Mouse (Mus musculus) embryonic facial prominence, embryonic 11.5 days (tissue): Measurements from ENCODE around the gene Srprb. TPM values are rescaled to one million over a fixed set of nuclear protein-coding genes. Genes with fewer than 3 reads are reported as not detected.

Experiments used
- ATAC-seq: fragments of 200-750 bp; cut with Nextera tagmentation; replicated peaks from 2 replicates; pipeline ENCODE4 v1.8.0; 2017; ENCODE audit warnings: low read depth; ENCODE audit not compliant: insufficient number of reproducible peaks, low FRiP score, low TSS enrichment
- DNase-seq: peaks from one replicate; pipeline ENCODE4 v3.0.0-alpha.2; 2015; ENCODE audit warnings: low spot score
- H3K27ac ChIP-seq: fragments of 300-500 bp; sonication (generic); replicated peaks from 2 replicates; pipeline ENCODE4 v1.5.1; 2014; ENCODE audit warnings: mild to moderate bottlenecking, low read depth, low read length, control low read depth
- H3K27me3 ChIP-seq: fragments of 300-500 bp; sonication (generic); 2 replicates; pipeline ENCODE4 v1.6.1; 2014; ENCODE audit warnings: mild to moderate bottlenecking, low read length, moderate library complexity, mixed read lengths; ENCODE audit not compliant: control insufficient read depth, insufficient read depth
- H3K36me3 ChIP-seq: fragments of 300-500 bp; sonication (generic); replicated peaks from 2 replicates; pipeline ENCODE4 v1.6.1; 2014; ENCODE audit warnings: low read depth, mild to moderate bottlenecking, low read length, moderate library complexity, mixed read lengths; ENCODE audit not compliant: control insufficient read depth, insufficient read depth
- H3K4me1 ChIP-seq: fragments of 300-500 bp; sonication (generic); 2 replicates; pipeline ENCODE4 v1.6.1; 2014; ENCODE audit warnings: low read length, mixed read lengths; ENCODE audit not compliant: control insufficient read depth, insufficient read depth
- H3K4me2 ChIP-seq: fragments of 300-500 bp; sonication (generic); 2 replicates; pipeline ENCODE4 v1.6.1; 2014; ENCODE audit warnings: low read depth, mild to moderate bottlenecking, control low read depth, low read length, moderate library complexity
- H3K4me3 ChIP-seq: fragments of 300-500 bp; sonication (generic); 2 replicates; pipeline ENCODE4 v1.5.1; 2014; ENCODE audit warnings: low read depth, low read length, control low read depth
- H3K9ac ChIP-seq: fragments of 300-500 bp; sonication (generic); replicated peaks from 2 replicates; pipeline ENCODE4 v1.6.1; 2014; ENCODE audit warnings: mild to moderate bottlenecking, control low read depth, low read length
- H3K9me3 ChIP-seq: fragments of 300-500 bp; sonication (generic); replicated peaks from 2 replicates; pipeline ENCODE4 v1.6.1; 2016; ENCODE audit warnings: mild to moderate bottlenecking, low read length, inconsistent platforms, mixed read lengths; ENCODE audit not compliant: control insufficient read depth
- WGBS: fragments of 180-500 bp; shearing (Covaris S2); extraction: QIAGEN DNeasy Blood & Tissue Kit; methylation state at CpG from one replicate; pipeline ENCODE4 v1.1.7; 2014; 5-methylcytosine and 5-hydroxymethylcytosine counted together
- polyA plus RNA-seq: library from polyadenylated mRNA; unstranded; fragments of >200 nt; fragmentation: Nextera tagmentation; extraction: Ambion mirVana; gene quantifications from 2 replicates; pipeline ENCODE4 v1.2.1, GENCODE M21; 2014

The Srprb gene
- 57.9 and 61.8 TPM in 2 replicates for polyA plus RNA-seq

GRCm38 (mm10) chr9:103201561-103202260, at the start of gene Srprb:
Srprb (minus strand) TSS chr9:103202137.
- Histone ChIP-seq H3K36me3 (no peaks in the 10 kb centered on the region; the same call in 1 of the 2 replicates), H3K4me1 (no peaks in the 10 kb centered on the region), H3K9me3 (no peaks in the 10 kb centered on the region), H3K4me3 (peak within 1 kb of the TSS; percentile 70), H3K4me2 (peak within 1 kb of the TSS; percentile 36), H3K27me3 (no peaks in the 10 kb centered on the region), H3K27ac (peak within 1 kb of the TSS; percentile 69), H3K9ac (peak within 1 kb of the TSS; percentile 81)
- ATAC-seq (peak; percentile 98), DNase-seq (peak; percentile 97)
- WGBS = under 1% methylated on average over 45 of the region's 45 CpGs

GRCm38 (mm10) chr9:103248618-103249017, 46.7 kb upstream of the Srprb start:
- Histone ChIP-seq H3K4me3 (no peak overlapping the region), H3K36me3 (no peaks in the 10 kb centered on the region)

GRCm38 (mm10) chr9:103246526-103247168, 44.7 kb upstream of the Srprb start:
- no peak overlapping the region for H3K4me3 ChIP-seq
- no peaks in the 10 kb centered on the region for H3K36me3 ChIP-seq
- DNase-seq (no peak), ATAC-seq (no peak)
- H3K4me2 ChIP-seq = no peak overlapping the region
- 85% methylated on average over 8 of the region's 8 CpGs for WGBS
- H3K27me3 ChIP-seq = no peaks in the 10 kb centered on the region
- no peaks in the 10 kb centered on the region for H3K4me1 ChIP-seq
- H3K9me3 ChIP-seq = no peaks in the 10 kb centered on the region
- no peak overlapping the region for H3K9ac ChIP-seq
- H3K27ac ChIP-seq = no peak overlapping the region

More at GRCm38 (mm10) chr9:103248618-103249017, 46.7 kb upstream of the Srprb start:
- Histone ChIP-seq H3K9ac (no peak overlapping the region), H3K4me1 (no peaks in the 10 kb centered on the region), H3K4me2 (no peak overlapping the region), H3K27me3 (no peaks in the 10 kb centered on the region), H3K9me3 (no peaks in the 10 kb centered on the region), H3K27ac (no peak overlapping the region)
- DNase-seq = no peak
- WGBS = 70% methylated on average over 4 of the region's 4 CpGs
- no peak for ATAC-seq

- no peaks in the 10 kb centered on the region for H3K4me1 ChIP-seq
- H3K36me3 ChIP-seq = no peaks in the 10 kb centered on the region
- ATAC-seq (no peak), DNase-seq (no peak)
- H3K27me3 ChIP-seq = no peaks in the 10 kb centered on the region
- no peak overlapping the region for H3K4me3 ChIP-seq
- H3K9ac ChIP-seq = no peak overlapping the region
- H3K4me2 ChIP-seq = no peak overlapping the region
- 87% methylated on average over 4 of the region's 4 CpGs for WGBS
- H3K27ac ChIP-seq = no peak overlapping the region
- H3K9me3 ChIP-seq = no peaks in the 10 kb centered on the region
Measured at GRCm38 (mm10) chr9:103243640-103244039, 41.7 kb upstream of the Srprb start.

GRCm38 (mm10) chr9:103241206-103241605, 39.3 kb upstream of the Srprb start:
- no peak for ATAC-seq
- WGBS = 77% methylated on average over 2 of the region's 2 CpGs
- H3K9ac ChIP-seq = no peak overlapping the region
- H3K4me2 ChIP-seq = no peak overlapping the region
- H3K4me3 ChIP-seq = no peak overlapping the region
- DNase-seq = no peak
- no peak overlapping the region for H3K27ac ChIP-seq
- H3K36me3 ChIP-seq = no peaks in the 10 kb centered on the region
- no peaks in the 10 kb centered on the region; the same call in 1 of the 2 replicates for H3K4me1 ChIP-seq
- no peaks in the 10 kb centered on the region for H3K9me3 ChIP-seq
- no peaks in the 10 kb centered on the region for H3K27me3 ChIP-seq

GRCm38 (mm10) chr9:103239471-103239870, 37.5 kb upstream of the Srprb start:
- 89% methylated on average over 6 of the region's 6 CpGs for WGBS
- DNase-seq = no peak
- Histone ChIP-seq H3K27ac (no peak overlapping the region), H3K27me3 (no peaks in the 10 kb centered on the region), H3K9ac (no peak overlapping the region), H3K4me1 (no peaks in the 10 kb centered on the region; the same call in 1 of the 2 replicates), H3K4me3 (no peak overlapping the region), H3K9me3 (no peaks in the 10 kb centered on the region), H3K4me2 (no peak overlapping the region), H3K36me3 (no peaks in the 10 kb centered on the region)
- no peak for ATAC-seq

GRCm38 (mm10) chr9:103234565-103235165, 32.7 kb upstream of the Srprb start:
- H3K36me3 ChIP-seq = no peaks in the 10 kb centered on the region
- ATAC-seq (no peak), DNase-seq (no peak)
- no peak overlapping the region for H3K27ac ChIP-seq
- H3K9me3 ChIP-seq = no peaks in the 10 kb centered on the region
- no peak overlapping the region for H3K4me2 ChIP-seq
- H3K4me3 ChIP-seq = no peak overlapping the region
- H3K4me1 ChIP-seq = no peaks in the 10 kb centered on the region; the same call in 1 of the 2 replicates
- no peaks in the 10 kb centered on the region for H3K27me3 ChIP-seq
- WGBS = 49% methylated on average over 7 of the region's 7 CpGs
- H3K9ac ChIP-seq = no peak overlapping the region

- H3K4me3 ChIP-seq = no peak overlapping the region
- no peaks in the 10 kb centered on the region for H3K36me3 ChIP-seq
- H3K9ac ChIP-seq = no peak overlapping the region
- no peak overlapping the region for H3K27ac ChIP-seq
- no peaks in the 10 kb centered on the region for H3K27me3 ChIP-seq
- H3K4me2 ChIP-seq = no peak overlapping the region
- DNase-seq (no peak), ATAC-seq (no peak)
- no peaks in the 10 kb centered on the region for H3K9me3 ChIP-seq
- 75% methylated on average over 7 of the region's 7 CpGs for WGBS
- H3K4me1 ChIP-seq = no peaks in the 10 kb centered on the region; the same call in 1 of the 2 replicates
Measured at GRCm38 (mm10) chr9:103234059-103234458, 32.1 kb upstream of the Srprb start.
